20 mouse cellular contexts compared by ENCODE assay signal in the genomic region with DNA sequence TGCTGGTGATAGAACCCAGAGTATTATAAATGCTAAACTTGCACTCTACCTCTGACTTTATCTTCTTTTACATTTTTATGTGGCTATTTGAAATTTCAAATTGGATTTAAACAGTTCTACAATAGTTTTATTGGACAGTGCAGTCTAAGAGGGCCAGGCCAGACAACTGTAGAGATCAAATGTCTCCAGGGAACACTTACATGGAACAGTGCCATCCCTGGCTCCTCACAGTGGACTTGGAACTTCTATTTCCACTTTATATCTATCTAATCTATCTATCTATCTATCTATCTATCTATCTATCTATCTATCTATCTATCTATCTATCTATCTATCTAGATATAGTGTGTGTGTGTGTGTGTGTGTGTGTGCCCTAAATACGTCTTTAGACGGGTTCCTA. TPM values are rescaled to one million over a fixed set of nuclear protein-coding genes. Genes with fewer than 3 reads are reported as not detected.
A peak's percentile ranks its signal among the peaks of the same experiment; 100 is the strongest.
DNase-seq lines count a peak whose midpoint lies in the region; ATAC-seq and TF ChIP-seq lines count a peak whose summit lies in the region.
"Had no signal": no experiment of that assay in that cellular context is flagged by ENCODE, and none has a peak within 500 bp of the region (broad histone marks: within the 10 kb centered on the region; RNA-seq: fewer than 3 reads in every experiment).

No protein-coding gene starts in this region.

- intact Hi-C loops in gastrocnemius, adult 2 months (cut with DNase I) = no loop called here

- H3K9ac ChIP-seq in embryonic facial prominence, embryonic 12.5 days = no peak overlapping the region
- H3K9ac ChIP-seq in limb, embryonic 15.5 days = no peak overlapping the region
- H3K9ac ChIP-seq in hindbrain, embryonic 11.5 days (ENCODE audit: low read depth, low read length) = no peak overlapping the region
- H3K9ac ChIP-seq: heart, embryonic 12.5 days; hindbrain, embryonic 15.5 days had no signal

- no peaks in the 10 kb centered on the region for H3K9me3 ChIP-seq in embryonic facial prominence, embryonic 12.5 days
- H3K9me3 ChIP-seq in embryonic facial prominence, embryonic 10.5 days = no peaks in the 10 kb centered on the region; the same call in 1 of the 2 replicates
- H3K9me3 ChIP-seq in limb, embryonic 15.5 days = no peaks in the 10 kb centered on the region
- H3K9me3 ChIP-seq in hindbrain, embryonic 11.5 days (ENCODE audit: control insufficient read depth, low read length) = no peaks in the 10 kb centered on the region
- H3K9me3 ChIP-seq: heart, embryonic 12.5 days; hindbrain, embryonic 10.5 days; hindbrain, embryonic 15.5 days had no signal

- H3K4me2 ChIP-seq in embryonic facial prominence, embryonic 12.5 days (replicated peaks) = no peak overlapping the region
- no peak overlapping the region for H3K4me2 ChIP-seq in limb, embryonic 15.5 days
- H3K4me2 ChIP-seq in hindbrain, embryonic 11.5 days (replicated peaks; ENCODE audit: low read depth, low read length) = no peak overlapping the region
- H3K4me2 ChIP-seq: heart, embryonic 12.5 days; hindbrain, embryonic 15.5 days had no signal

- no peak for ATAC-seq in embryonic facial prominence, embryonic 12.5 days (ENCODE audit: insufficient number of reproducible peaks, insufficient read depth, low FRiP score, low TSS enrichment)
- ATAC-seq in limb, embryonic 15.5 days (ENCODE audit: insufficient number of reproducible peaks, low FRiP score, low TSS enrichment, low read depth) = no peak
- no peak for ATAC-seq in hindbrain, embryonic 11.5 days (ENCODE audit: low FRiP score)
- ATAC-seq: CD4-positive, CD25-positive, alpha-beta regulatory T cell, adult 4 months; forebrain, embryonic 14.5 days; intestine, embryonic 16.5 days had no signal

- peak overlapping the region; percentile 67 for H3K27ac ChIP-seq in embryonic facial prominence, embryonic 12.5 days
- H3K27ac ChIP-seq in embryonic facial prominence, embryonic 10.5 days (replicated peaks) = no peak overlapping the region
- no peak overlapping the region for H3K27ac ChIP-seq in gastrocnemius, adult 2 months
- H3K27ac ChIP-seq in limb, embryonic 15.5 days = peak overlapping the region; percentile 85
- H3K27ac ChIP-seq in hindbrain, embryonic 11.5 days (ENCODE audit: low read depth, low read length) = no peak overlapping the region
- H3K27ac ChIP-seq: hindbrain, embryonic 10.5 days; hindbrain, embryonic 15.5 days had no signal

- H3K4me3 ChIP-seq in embryonic facial prominence, embryonic 12.5 days = no peak overlapping the region
- no peak overlapping the region for H3K4me3 ChIP-seq in embryonic facial prominence, embryonic 10.5 days
- no peak overlapping the region for H3K4me3 ChIP-seq in gastrocnemius, adult 2 months
- no peak overlapping the region for H3K4me3 ChIP-seq in limb, embryonic 15.5 days
- no peak overlapping the region for H3K4me3 ChIP-seq in hindbrain, embryonic 11.5 days (ENCODE audit: low read depth, low read length)
- H3K4me3 ChIP-seq: heart, embryonic 12.5 days; hindbrain, embryonic 10.5 days; hindbrain, embryonic 15.5 days had no signal

- peaks cover 28% of the 10 kb centered on the region for H3K4me1 ChIP-seq in embryonic facial prominence, embryonic 12.5 days
- H3K4me1 ChIP-seq in embryonic facial prominence, embryonic 10.5 days = peaks cover 37% of the 10 kb centered on the region
- H3K4me1 ChIP-seq in limb, embryonic 15.5 days = peaks cover 30% of the 10 kb centered on the region; the same call in 1 of the 2 replicates
- no peaks in the 10 kb centered on the region for H3K4me1 ChIP-seq in hindbrain, embryonic 11.5 days (replicated peaks; ENCODE audit: control insufficient read depth, insufficient read depth, low read length)

- H3K27me3 ChIP-seq in embryonic facial prominence, embryonic 12.5 days = no peaks in the 10 kb centered on the region
- H3K27me3 ChIP-seq in embryonic facial prominence, embryonic 10.5 days (replicated peaks; ENCODE audit: low read depth, poor library complexity, severe bottlenecking) = no peaks in the 10 kb centered on the region
- H3K27me3 ChIP-seq in limb, embryonic 15.5 days = no peaks in the 10 kb centered on the region
- no peaks in the 10 kb centered on the region for H3K27me3 ChIP-seq in hindbrain, embryonic 11.5 days (ENCODE audit: control insufficient read depth, insufficient read depth, low read length)
- H3K27me3 ChIP-seq: heart, embryonic 12.5 days; hindbrain, embryonic 15.5 days had no signal

- no peak for DNase-seq in embryonic facial prominence, embryonic 10.5 days (ENCODE audit: low spot score)
- peak; percentile 35 for DNase-seq in kidney, postnatal 10 days
- DNase-seq in kidney, adult 11 months = no peak
- peak; percentile 63 for DNase-seq in gastrocnemius, adult 2 months
- no peak for DNase-seq in left cerebral cortex, adult 8-10 months (ENCODE audit: low spot score in 2 of 2)
- no peak for DNase-seq in hindbrain, embryonic 11.5 days (ENCODE audit: low spot score)
- DNase-seq: adrenal gland, postnatal 14 days; B cell, adult 2 months; cerebellum, adult 18-20 months; cerebellum, adult 9-11 months; cerebellum, postnatal 36 days had no signal

- H3K36me3 ChIP-seq in embryonic facial prominence, embryonic 12.5 days = no peaks in the 10 kb centered on the region
- H3K36me3 ChIP-seq in embryonic facial prominence, embryonic 10.5 days (replicated peaks) = peaks cover 16% of the 10 kb centered on the region
- H3K36me3 ChIP-seq in limb, embryonic 15.5 days = no peaks in the 10 kb centered on the region
- H3K36me3 ChIP-seq in hindbrain, embryonic 11.5 days (ENCODE audit: control insufficient read depth, insufficient read depth, low read length) = no peaks in the 10 kb centered on the region
- H3K36me3 ChIP-seq: G1E; hindbrain, embryonic 15.5 days had no signal

- WGBS in embryonic facial prominence, embryonic 12.5 days = 85% methylated on average over 2 of the region's 2 CpGs
- 98% methylated on average over 2 of the region's 2 CpGs for WGBS in embryonic facial prominence, embryonic 10.5 days
- WGBS in limb, embryonic 15.5 days = 61% methylated on average over 2 of the region's 2 CpGs
- 95% methylated on average over 2 of the region's 2 CpGs for WGBS in hindbrain, embryonic 11.5 days

- no peak for TF ChIP-seq CTCF in gastrocnemius, adult 2 months (IDR thresholded peaks at IDR 0.05)

RNA-seq across cellular contexts. Expression of gene App, which starts 16.4 kb away (rescaled TPM):
- polyA plus RNA-seq in embryonic facial prominence, embryonic 12.5 days (2016; fragmentation: Nextera tagmentation; extraction: Ambion mirVana) = 197 and 224 TPM in 2 replicates
- polyA plus RNA-seq in embryonic facial prominence, embryonic 10.5 days (2016; fragmentation: Nextera tagmentation; extraction: Ambion mirVana) = 116 TPM in 2 replicates
- total RNA-seq in gastrocnemius, adult 2 months (2021) = 100 to 1,000 TPM in 1 of 2 experiments, 10 to 100 TPM in 1; 66.5 to 103 TPM
- polyA plus RNA-seq in limb, embryonic 15.5 days (2015; fragmentation: Nextera tagmentation; extraction: Ambion mirVana) = 221 and 231 TPM in 2 replicates
- 1,000 to 10,000 TPM; 1,370 to 1,422 (median 1,398) TPM for total RNA-seq in left cerebral cortex, adult 8-10 months (2022)
- 184 and 203 TPM in 2 replicates for polyA plus RNA-seq in hindbrain, embryonic 11.5 days (2014; fragmentation: Nextera tagmentation; extraction: Ambion mirVana)
- polyA plus RNA-seq: G1E had no signal

Comparison
In these comparisons a context has a peak if more than half of its experiments do, and no peak if none do; other contexts are left out.
1. H3K27ac ChIP-seq: peak in embryonic facial prominence, embryonic 12.5 days (single experiment) and limb, embryonic 15.5 days (single experiment); none in embryonic facial prominence, embryonic 10.5 days (single experiment), gastrocnemius, adult 2 months (single experiment) and hindbrain, embryonic 11.5 days (single experiment).
2. DNase-seq: peak in kidney, postnatal 10 days (single experiment) and gastrocnemius, adult 2 months (single experiment); none in embryonic facial prominence, embryonic 10.5 days (single experiment), kidney, adult 11 months (single experiment), left cerebral cortex, adult 8-10 months (0 of 2) and hindbrain, embryonic 11.5 days (single experiment).